Comparison of ENCODE assay signal across 22 mouse cellular contexts in the genomic region with DNA sequence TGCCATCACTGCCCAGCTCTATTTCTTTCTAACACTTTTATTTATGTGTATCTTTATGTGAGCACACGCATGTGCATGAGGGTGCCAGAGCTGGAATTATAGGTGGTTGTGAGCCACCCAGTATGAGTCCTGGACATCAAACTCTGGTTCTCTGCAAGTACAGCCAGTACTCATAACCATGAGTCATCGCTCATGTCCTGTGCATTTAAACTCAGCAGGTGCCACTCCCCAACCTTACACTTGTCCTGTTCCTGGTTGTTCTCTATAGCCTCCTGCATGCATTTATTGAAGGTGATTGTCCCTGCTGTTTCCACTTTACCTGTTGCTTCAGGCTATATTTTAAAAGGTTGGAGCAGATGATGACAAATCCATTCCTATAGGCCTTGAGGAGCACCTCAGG. TPM values are rescaled to one million over a fixed set of nuclear protein-coding genes. Genes with fewer than 3 reads are reported as not detected.
DNase-seq lines count a peak whose midpoint lies in the region; ATAC-seq and TF ChIP-seq lines count a peak whose summit lies in the region.
"Had no signal": no experiment of that assay in that cellular context is flagged by ENCODE, and none has a peak within 500 bp of the region (broad histone marks: within the 10 kb centered on the region; RNA-seq: fewer than 3 reads in every experiment).

No protein-coding gene starts in this region.

- no peak overlapping the region for H3K9ac ChIP-seq in intestine, embryonic 16.5 days (ENCODE audit: low read depth, low read length)
- no peak overlapping the region for H3K9ac ChIP-seq in intestine, embryonic 15.5 days
- H3K9ac ChIP-seq in intestine, postnatal 0 days (ENCODE audit: low read depth, low read length), result no peak overlapping the region
- H3K9ac ChIP-seq in stomach, embryonic 16.5 days (ENCODE audit: low read length), result no peak overlapping the region
- no peak overlapping the region for H3K9ac ChIP-seq in stomach, postnatal 0 days (ENCODE audit: low read length)
- no peak overlapping the region for H3K9ac ChIP-seq in kidney, embryonic 15.5 days

- no peak overlapping the region for H3K27ac ChIP-seq in intestine, embryonic 16.5 days (ENCODE audit: low read length)
- H3K27ac ChIP-seq in intestine, embryonic 15.5 days, result no peak overlapping the region
- H3K27ac ChIP-seq in intestine, postnatal 0 days (ENCODE audit: low read depth, low read length), result no peak overlapping the region
- no peak overlapping the region for H3K27ac ChIP-seq in stomach, embryonic 16.5 days (ENCODE audit: low read length)
- H3K27ac ChIP-seq in stomach, postnatal 0 days (replicated peaks), result peak overlapping the region; percentile 45; the same call in 1 of the 2 replicates
- H3K27ac ChIP-seq in kidney, embryonic 15.5 days, result no peak overlapping the region

- H3K27me3 ChIP-seq in intestine, embryonic 16.5 days (replicated peaks; ENCODE audit: control insufficient read depth, insufficient read depth, low read length), result no peaks in the 10 kb centered on the region
- H3K27me3 ChIP-seq in intestine, embryonic 15.5 days (replicated peaks), result no peaks in the 10 kb centered on the region
- no peaks in the 10 kb centered on the region for H3K27me3 ChIP-seq in intestine, postnatal 0 days (replicated peaks; ENCODE audit: control insufficient read depth, insufficient read depth, low read length)
- H3K27me3 ChIP-seq in stomach, embryonic 16.5 days (ENCODE audit: control insufficient read depth, insufficient read depth, low read length), result no peaks in the 10 kb centered on the region
- no peaks in the 10 kb centered on the region for H3K27me3 ChIP-seq in stomach, postnatal 0 days (ENCODE audit: control insufficient read depth, insufficient read depth, low read length)
- H3K27me3 ChIP-seq in kidney, embryonic 15.5 days, result no peaks in the 10 kb centered on the region
- H3K27me3 ChIP-seq: CH12.LX, Patski had no signal

- H3K36me3 ChIP-seq in intestine, embryonic 16.5 days (ENCODE audit: control insufficient read depth, insufficient read depth, low read length), result peaks cover 8% of the 10 kb centered on the region; the same call in 1 of the 2 replicates
- 0 out of 2 replicates have a peak, but pooled peaks cover 7% of the 10 kb centered on the region for H3K36me3 ChIP-seq in intestine, embryonic 15.5 days
- peaks cover 4% of the 10 kb centered on the region; the same call in 1 of the 2 replicates for H3K36me3 ChIP-seq in intestine, postnatal 0 days (ENCODE audit: control insufficient read depth, insufficient read depth)
- peaks cover 4% of the 10 kb centered on the region; the same call in 1 of the 2 replicates for H3K36me3 ChIP-seq in stomach, embryonic 16.5 days (ENCODE audit: control insufficient read depth, insufficient read depth, low read length)
- H3K36me3 ChIP-seq in stomach, postnatal 0 days (ENCODE audit: control insufficient read depth, insufficient read depth, low read length), result no peaks in the 10 kb centered on the region; the same call in 1 of the 2 replicates
- peaks cover 16% of the 10 kb centered on the region for H3K36me3 ChIP-seq in kidney, embryonic 15.5 days

- WGBS in intestine, embryonic 16.5 days, result 89% methylated on average over 2 of the region's 2 CpGs
- WGBS in intestine, embryonic 15.5 days, result 92% methylated on average over 2 of the region's 2 CpGs
- 78% methylated on average over 2 of the region's 2 CpGs for WGBS in intestine, postnatal 0 days
- WGBS in stomach, embryonic 16.5 days, result 89% methylated on average over 2 of the region's 2 CpGs
- WGBS in stomach, postnatal 0 days, result 74% methylated on average over 2 of the region's 2 CpGs
- 96% methylated on average over 2 of the region's 2 CpGs for WGBS in kidney, embryonic 15.5 days

- no peak for TF ChIP-seq EP300 in stomach, postnatal 0 days (optimal IDR thresholded peaks at IDR 0.05)

- no peak overlapping the region for H3K4me2 ChIP-seq in intestine, embryonic 16.5 days (ENCODE audit: low read depth, low read length)
- no peak overlapping the region for H3K4me2 ChIP-seq in intestine, embryonic 15.5 days (replicated peaks)
- H3K4me2 ChIP-seq in intestine, postnatal 0 days (replicated peaks; ENCODE audit: low read depth), result no peak overlapping the region
- H3K4me2 ChIP-seq in stomach, embryonic 16.5 days (ENCODE audit: low read depth, low read length), result no peak overlapping the region
- no peak overlapping the region for H3K4me2 ChIP-seq in stomach, postnatal 0 days (replicated peaks; ENCODE audit: low read depth)
- H3K4me2 ChIP-seq in kidney, embryonic 15.5 days, result no peak overlapping the region

- no peak for TF ChIP-seq CTCF in intestine, postnatal 0 days (IDR thresholded peaks at IDR 0.05; ENCODE audit: low read depth)
- TF ChIP-seq CTCF in stomach, postnatal 0 days (IDR thresholded peaks at IDR 0.05; ENCODE audit: low read depth), result no peak

- H3K4me3 ChIP-seq in intestine, embryonic 16.5 days (ENCODE audit: low read length), result no peak overlapping the region
- H3K4me3 ChIP-seq in intestine, embryonic 15.5 days (replicated peaks), result no peak overlapping the region
- H3K4me3 ChIP-seq in intestine, postnatal 0 days (ENCODE audit: low read depth, low read length), result no peak overlapping the region
- no peak overlapping the region for H3K4me3 ChIP-seq in stomach, embryonic 16.5 days (replicated peaks; ENCODE audit: low read length)
- no peak overlapping the region for H3K4me3 ChIP-seq in stomach, postnatal 0 days (ENCODE audit: low read depth, low read length)
- no peak overlapping the region for H3K4me3 ChIP-seq in kidney, embryonic 15.5 days (replicated peaks)

- peak; percentile 46; the same call in 1 of the 2 replicates for ATAC-seq in intestine, embryonic 16.5 days
- no peak for ATAC-seq in intestine, embryonic 15.5 days
- peak; percentile 45; the same call in 1 of the 2 replicates for ATAC-seq in intestine, postnatal 0 days
- ATAC-seq in stomach, embryonic 16.5 days (ENCODE audit: insufficient read depth, low FRiP score), result peak; percentile 57; the same call in 1 of the 2 replicates
- ATAC-seq in stomach, postnatal 0 days (ENCODE audit: low FRiP score, low TSS enrichment), result peak; percentile 85
- no peak for ATAC-seq in kidney, embryonic 15.5 days (replicated peaks; ENCODE audit: low FRiP score)
- ATAC-seq: activated CD4-positive, CD25-positive, alpha-beta regulatory T cell, adult 4 months; CD4-positive, CD25-positive, alpha-beta regulatory T cell, adult 4 months; Patski had no signal

- H3K9me3 ChIP-seq in intestine, embryonic 16.5 days (ENCODE audit: control insufficient read depth, low read length), result no peaks in the 10 kb centered on the region
- H3K9me3 ChIP-seq in intestine, embryonic 15.5 days, result no peaks in the 10 kb centered on the region
- H3K9me3 ChIP-seq in intestine, postnatal 0 days (ENCODE audit: control insufficient read depth), result no peaks in the 10 kb centered on the region
- no peaks in the 10 kb centered on the region; the same call in 1 of the 2 replicates for H3K9me3 ChIP-seq in stomach, embryonic 16.5 days (replicated peaks; ENCODE audit: control insufficient read depth, low read length)
- H3K9me3 ChIP-seq in stomach, postnatal 0 days (ENCODE audit: control insufficient read depth, low read length), result no peaks in the 10 kb centered on the region
- no peaks in the 10 kb centered on the region for H3K9me3 ChIP-seq in kidney, embryonic 15.5 days (replicated peaks)
- H3K9me3 ChIP-seq: G1E had no signal

- DNase-seq in stomach, postnatal 0 days (ENCODE audit: low spot score), result no peak
- DNase-seq in adrenal gland, postnatal 10 days, result no peak
- DNase-seq in layer of hippocampus, adult 9-11 months, result no peak
- DNase-seq: adrenal gland, adult 2 months; adrenal gland, adult 8-10 months; adrenal gland, postnatal 14 days; adrenal gland, postnatal 25 days; adrenal gland, postnatal 36 days; B cell, adult 2 months; cerebellum, adult 11 months; cerebellum, adult 11-12 months; cerebellum, adult 18-20 months had no signal

- H3K4me1 ChIP-seq in intestine, embryonic 16.5 days (ENCODE audit: control insufficient read depth, insufficient read depth, low read length), result no peaks in the 10 kb centered on the region
- H3K4me1 ChIP-seq in intestine, embryonic 15.5 days (replicated peaks), result no peaks in the 10 kb centered on the region
- H3K4me1 ChIP-seq in intestine, postnatal 0 days (replicated peaks; ENCODE audit: control insufficient read depth, insufficient read depth, low read length), result no peaks in the 10 kb centered on the region
- peaks cover 3% of the 10 kb centered on the region; the same call in 1 of the 2 replicates for H3K4me1 ChIP-seq in stomach, embryonic 16.5 days (ENCODE audit: control insufficient read depth, insufficient read depth, low read length)
- H3K4me1 ChIP-seq in stomach, postnatal 0 days (replicated peaks; ENCODE audit: control insufficient read depth, insufficient read depth), result no peaks in the 10 kb centered on the region
- H3K4me1 ChIP-seq in kidney, embryonic 15.5 days, result no peaks in the 10 kb centered on the region

RNA-seq across cellular contexts. Expression of gene Amd1, which starts 20.4 kb away (rescaled TPM):
- 41.9 and 47.2 TPM in 2 replicates for polyA plus RNA-seq in intestine, embryonic 16.5 days (2015; fragmentation: Nextera tagmentation; extraction: Ambion mirVana)
- polyA plus RNA-seq in intestine, embryonic 15.5 days (2015; fragmentation: Nextera tagmentation; extraction: Ambion mirVana), result 55.7 and 60.4 TPM in 2 replicates
- polyA plus RNA-seq in intestine, postnatal 0 days (2015; fragmentation: Nextera tagmentation; extraction: Ambion mirVana), result 24.0 and 25.3 TPM in 2 replicates
- 63.0 and 64.7 TPM in 2 replicates for polyA plus RNA-seq in stomach, embryonic 16.5 days (2015; fragmentation: Nextera tagmentation; extraction: Ambion mirVana)
- 46.9 and 48.0 TPM in 2 replicates for polyA plus RNA-seq in stomach, postnatal 0 days (2015; fragmentation: Nextera tagmentation; extraction: Ambion mirVana)
- 10 to 100 TPM; 30.2 to 31.8 TPM for total RNA-seq in adrenal gland, postnatal 10 days (2021)
- 64.6 and 65.5 TPM in 2 replicates for polyA plus RNA-seq in kidney, embryonic 15.5 days (2015; fragmentation: Nextera tagmentation; extraction: Ambion mirVana)

RNA-seq across cellular contexts. Expression of gene Gtf3c6, which starts 23.7 kb away (rescaled TPM):
- 72.2 and 78.3 TPM in 2 replicates for polyA plus RNA-seq in intestine, embryonic 16.5 days (2015; fragmentation: Nextera tagmentation; extraction: Ambion mirVana)
- polyA plus RNA-seq in intestine, embryonic 15.5 days (2015; fragmentation: Nextera tagmentation; extraction: Ambion mirVana), result 80.8 and 88.9 TPM in 2 replicates
- polyA plus RNA-seq in intestine, postnatal 0 days (2015; fragmentation: Nextera tagmentation; extraction: Ambion mirVana), result 50.7 and 64.3 TPM in 2 replicates
- 80.8 and 86.1 TPM in 2 replicates for polyA plus RNA-seq in stomach, embryonic 16.5 days (2015; fragmentation: Nextera tagmentation; extraction: Ambion mirVana)
- 54.6 and 54.9 TPM in 2 replicates for polyA plus RNA-seq in stomach, postnatal 0 days (2015; fragmentation: Nextera tagmentation; extraction: Ambion mirVana)
- 10 to 100 TPM; 29.6 to 30.7 TPM for total RNA-seq in adrenal gland, postnatal 10 days (2021)
- 106 and 109 TPM in 2 replicates for polyA plus RNA-seq in kidney, embryonic 15.5 days (2015; fragmentation: Nextera tagmentation; extraction: Ambion mirVana)

RNA-seq across cellular contexts. Expression of gene Rpf2, which starts 34.7 kb away (rescaled TPM):
- polyA plus RNA-seq in intestine, embryonic 16.5 days (2015; fragmentation: Nextera tagmentation; extraction: Ambion mirVana), result 60.8 and 70.0 TPM in 2 replicates
- 65.4 and 74.7 TPM in 2 replicates for polyA plus RNA-seq in intestine, embryonic 15.5 days (2015; fragmentation: Nextera tagmentation; extraction: Ambion mirVana)
- 36.2 and 36.6 TPM in 2 replicates for polyA plus RNA-seq in intestine, postnatal 0 days (2015; fragmentation: Nextera tagmentation; extraction: Ambion mirVana)
- 50.6 and 55.3 TPM in 2 replicates for polyA plus RNA-seq in stomach, embryonic 16.5 days (2015; fragmentation: Nextera tagmentation; extraction: Ambion mirVana)
- 31.5 and 33.6 TPM in 2 replicates for polyA plus RNA-seq in stomach, postnatal 0 days (2015; fragmentation: Nextera tagmentation; extraction: Ambion mirVana)
- total RNA-seq in adrenal gland, postnatal 10 days (2021), result 10 to 100 TPM; 19.6 to 23.6 TPM
- 67.1 and 73.9 TPM in 2 replicates for polyA plus RNA-seq in kidney, embryonic 15.5 days (2015; fragmentation: Nextera tagmentation; extraction: Ambion mirVana)

RNA-seq across cellular contexts. Expression of gene Cdk19, which starts 57.8 kb away (rescaled TPM):
- 4.0 and 4.6 TPM in 2 replicates for polyA plus RNA-seq in intestine, embryonic 16.5 days (2015; fragmentation: Nextera tagmentation; extraction: Ambion mirVana)
- 5.9 and 6.3 TPM in 2 replicates for polyA plus RNA-seq in intestine, embryonic 15.5 days (2015; fragmentation: Nextera tagmentation; extraction: Ambion mirVana)
- polyA plus RNA-seq in intestine, postnatal 0 days (2015; fragmentation: Nextera tagmentation; extraction: Ambion mirVana), result 3.0 and 3.2 TPM in 2 replicates
- 7.8 and 8.4 TPM in 2 replicates for polyA plus RNA-seq in stomach, embryonic 16.5 days (2015; fragmentation: Nextera tagmentation; extraction: Ambion mirVana)
- 4.2 and 4.4 TPM in 2 replicates for polyA plus RNA-seq in stomach, postnatal 0 days (2015; fragmentation: Nextera tagmentation; extraction: Ambion mirVana)
- 10 to 100 TPM; 11.9 to 12.9 TPM for total RNA-seq in adrenal gland, postnatal 10 days (2021)
- polyA plus RNA-seq in kidney, embryonic 15.5 days (2015; fragmentation: Nextera tagmentation; extraction: Ambion mirVana), result 8.5 and 9.1 TPM in 2 replicates

Comparison
In these comparisons a context has a peak if more than half of its experiments do, and no peak if none do; other contexts are left out.
1. ATAC-seq: peak in intestine, embryonic 16.5 days (single experiment), intestine, postnatal 0 days (single experiment), stomach, embryonic 16.5 days (single experiment) and stomach, postnatal 0 days (single experiment); none in intestine, embryonic 15.5 days (single experiment) and kidney, embryonic 15.5 days (single experiment).